Mouse (Mus musculus) lung, postnatal 25 days (tissue): Measurements from ENCODE around the gene Rai14.

Source experiments
- DNase-seq: peaks from one replicate; pipeline ENCODE4 v3.0.0; 2022; ENCODE audit warnings: low spot score

Rai14 gene

DNA sequence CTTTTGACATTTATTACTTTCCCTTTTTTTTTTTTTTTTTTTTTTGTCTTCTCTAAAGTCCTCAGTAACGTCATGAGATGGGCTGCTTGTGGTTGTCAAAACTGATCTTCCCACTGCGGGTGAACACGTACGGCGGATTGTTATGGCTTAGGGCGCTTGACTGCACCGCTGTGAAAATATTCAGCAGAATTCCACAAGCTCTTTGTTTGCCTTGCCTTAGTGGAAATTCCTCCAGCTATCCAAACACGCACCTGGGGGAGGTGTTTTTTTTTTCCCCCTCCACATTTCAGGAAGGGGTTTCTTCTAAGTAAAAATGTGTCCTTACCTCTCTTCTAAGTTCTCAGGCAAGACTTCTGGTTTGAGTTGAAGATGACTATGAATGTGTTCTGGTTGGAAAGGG, 6.2 kb upstream of the Rai14 start:
- no peak for DNase-seq

GRCm38 (mm10) chr15:10720188-10720587, 5.8 kb upstream of the Rai14 start:
- no peak for DNase-seq

DNA sequence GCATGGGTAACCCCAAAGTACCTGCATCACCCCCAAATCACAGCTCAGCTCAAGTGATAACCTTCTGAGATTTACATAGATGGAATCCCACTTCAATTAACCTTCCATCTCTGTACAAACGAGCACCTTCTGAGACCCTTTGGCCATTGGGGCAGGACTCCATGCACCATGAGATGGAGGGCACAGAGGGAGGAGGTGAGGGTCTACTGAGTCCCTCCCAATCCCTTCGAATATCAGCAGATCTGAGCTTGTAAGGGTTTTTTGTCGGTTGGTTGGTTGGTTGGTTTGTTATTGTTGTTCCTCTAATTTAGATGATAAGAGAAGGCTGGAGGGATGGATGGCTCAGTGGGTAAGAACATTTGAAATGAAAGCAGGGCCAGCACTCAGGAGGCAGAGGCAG, 5.1 kb upstream of the Rai14 start:
- DNase-seq: no peak

- no peak for DNase-seq
Observed at GRCm38 (mm10) chr15:10718763-10719162, 4.3 kb upstream of the Rai14 start.

DNA sequence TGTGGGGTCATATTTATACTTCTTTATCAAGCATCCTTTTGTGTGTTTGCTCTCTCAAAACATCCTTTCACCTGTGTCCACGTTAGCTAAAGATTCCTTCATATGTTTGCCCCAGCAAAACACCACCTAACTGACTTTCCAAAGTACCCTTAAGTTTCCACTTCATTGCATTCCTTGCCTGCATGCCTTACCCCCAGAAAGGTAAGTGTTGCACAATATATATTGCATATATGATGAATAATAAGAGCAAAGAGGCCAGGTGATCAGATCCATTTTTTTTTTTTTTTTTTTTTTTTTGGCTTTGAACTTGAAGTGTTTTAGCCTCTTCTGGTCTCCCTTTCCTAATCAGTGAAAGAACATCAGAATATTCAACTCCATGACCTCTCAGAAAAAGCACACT, 2.9 kb upstream of the Rai14 start:
- DNase-seq: no peak

- DNase-seq: no peak
Observed at GRCm38 (mm10) chr15:10715966-10716365, 1.5 kb upstream of the Rai14 start.

DNA sequence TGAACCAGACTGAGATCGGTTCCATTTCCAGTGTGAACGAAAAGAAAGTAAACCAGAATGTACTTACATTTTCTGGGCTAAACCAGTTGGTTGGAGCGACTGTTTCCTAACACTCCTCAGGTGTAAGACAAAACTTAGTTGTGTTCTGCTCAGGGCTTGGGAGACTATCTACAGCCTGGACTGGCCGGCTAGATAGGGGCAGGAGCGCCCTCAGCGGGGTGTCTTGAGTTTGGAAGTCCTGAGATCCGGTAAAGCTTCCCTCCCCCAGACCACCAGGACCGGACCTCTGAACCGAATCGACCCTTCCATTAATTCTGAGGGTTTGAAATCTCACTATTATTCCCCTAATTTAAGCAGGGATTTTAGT, 698 bp upstream of the Rai14 start:
- peak; percentile 49 for DNase-seq

DNA sequence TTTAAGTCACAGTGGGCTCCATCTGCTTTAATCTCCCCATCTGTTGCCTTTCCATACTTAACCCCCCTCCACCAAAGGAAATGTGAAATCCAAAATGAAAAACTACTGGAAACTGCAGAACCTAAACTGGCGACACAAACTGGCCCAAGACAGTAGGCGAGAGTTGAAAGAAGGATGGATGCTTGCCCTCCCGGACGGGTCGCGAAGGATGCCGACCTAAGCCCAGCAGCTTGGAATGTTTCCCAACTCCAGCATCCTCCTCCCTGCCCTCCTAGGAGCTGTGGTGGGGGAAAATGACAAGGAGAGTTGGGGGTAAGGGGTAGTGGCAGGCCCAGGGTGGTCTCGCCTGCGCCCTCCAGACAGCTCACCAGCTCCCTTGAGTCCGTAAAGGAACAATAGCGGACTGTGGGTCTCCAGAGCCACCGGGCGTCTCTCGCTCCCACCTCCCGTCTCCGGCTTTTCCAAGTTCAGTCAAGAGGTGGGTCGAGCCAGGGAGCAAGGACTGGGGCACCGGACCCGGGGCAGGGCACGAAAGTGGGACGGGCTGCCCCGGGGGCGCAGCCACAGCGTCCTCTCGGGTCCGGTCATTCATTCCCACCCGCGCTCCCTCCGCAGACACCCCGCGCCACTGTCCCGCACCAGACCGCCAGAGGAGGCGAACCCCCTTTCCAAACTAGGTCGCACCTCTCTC, 653 bp downstream of the Rai14 start:
- no peak for DNase-seq

DNA sequence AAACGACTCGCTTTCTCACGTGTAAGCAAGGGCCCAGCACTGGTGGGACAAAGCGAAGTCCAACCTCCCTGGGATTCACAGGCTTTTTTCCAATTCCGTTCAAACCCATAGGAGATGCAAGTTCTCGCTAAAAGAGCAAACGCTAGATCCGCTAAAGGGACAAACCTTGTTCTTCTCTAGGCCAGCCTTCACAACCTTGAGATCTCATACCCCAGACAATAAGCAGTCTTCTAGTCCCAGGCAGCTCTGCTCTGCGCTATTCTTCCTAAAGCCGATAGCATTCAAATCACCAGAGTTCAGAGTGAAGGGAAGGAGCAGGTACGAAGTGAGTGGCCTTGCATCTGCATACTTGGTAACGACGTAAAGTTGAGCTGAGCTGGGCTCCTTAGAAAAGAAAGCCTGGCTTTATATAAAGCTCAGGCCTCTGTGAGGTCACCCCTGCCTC, 1.2 kb downstream of the Rai14 start:
- DNase-seq: no peak

GRCm38 (mm10) chr15:10712288-10712687, 2.1 kb downstream of the Rai14 start:
- DNase-seq: no peak

- no peak for DNase-seq
Observed at GRCm38 (mm10) chr15:10711231-10711630, 3.2 kb downstream of the Rai14 start.

- no peak for DNase-seq
Observed at GRCm38 (mm10) chr15:10708591-10709272, 5.7 kb downstream of the Rai14 start.

DNA sequence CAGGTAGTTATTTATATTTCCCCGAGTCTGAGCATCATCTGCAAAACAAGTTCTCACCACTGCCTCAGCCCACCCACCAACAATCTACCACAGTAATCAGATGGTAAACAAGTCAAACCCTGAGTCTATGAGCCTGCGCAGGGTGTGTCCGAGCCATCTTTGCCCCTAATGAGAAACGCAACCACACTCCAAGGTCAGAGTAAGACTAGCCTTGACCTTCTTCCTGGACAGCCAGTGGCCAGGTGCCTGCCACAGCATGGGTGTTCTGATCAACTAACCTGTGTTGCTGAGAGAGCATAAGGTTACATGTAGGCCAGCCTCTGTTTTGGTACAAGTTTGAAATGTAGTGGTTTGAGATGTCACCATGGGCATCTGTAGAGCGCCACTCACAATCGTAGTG, 7.3 kb downstream of the Rai14 start:
- no peak for DNase-seq

DNA sequence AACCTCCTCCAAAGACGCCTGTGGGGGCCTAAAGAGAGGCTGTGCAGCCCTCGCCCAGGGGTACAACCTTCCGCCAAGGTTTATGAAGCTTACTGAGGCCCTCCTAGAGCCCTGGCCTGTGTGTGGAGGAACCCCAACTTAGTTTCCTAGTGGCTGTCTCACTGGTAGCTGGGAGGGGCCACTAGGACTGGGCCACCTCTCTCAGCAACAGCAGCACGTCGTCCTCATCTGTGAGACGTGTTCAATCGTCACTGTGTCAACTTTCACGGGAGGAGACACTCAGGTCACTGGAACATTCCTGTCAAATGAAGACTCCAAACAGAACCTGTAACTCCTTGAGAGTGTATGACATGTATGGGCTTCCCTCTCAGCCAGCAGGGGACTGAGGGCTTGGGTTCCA, 8.0 kb downstream of the Rai14 start:
- DNase-seq: no peak

GRCm38 (mm10) chr15:10705752-10706151, 8.7 kb downstream of the Rai14 start:
- no peak for DNase-seq

- no peak for DNase-seq
Observed at GRCm38 (mm10) chr15:10704328-10704727, 10.1 kb downstream of the Rai14 start.

DNA sequence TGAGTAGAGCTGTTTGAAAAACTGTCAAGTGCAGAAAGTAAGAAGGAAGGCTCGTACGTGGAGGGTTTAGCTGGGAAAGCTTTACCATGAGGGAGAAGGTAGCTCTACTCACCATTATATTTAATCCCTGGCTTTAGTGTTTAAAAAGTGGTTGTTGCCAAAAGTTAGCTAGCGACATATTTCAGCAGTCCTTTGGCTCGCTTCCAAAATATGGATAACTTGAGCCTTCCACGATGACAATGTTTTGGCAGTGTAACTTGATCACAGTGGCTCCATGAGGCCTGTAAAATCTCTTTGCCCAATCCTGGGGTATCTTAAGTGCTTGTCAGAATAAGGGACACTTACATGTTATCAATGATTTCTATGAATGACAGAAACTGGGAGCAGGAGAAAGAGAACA, 12.9 kb downstream of the Rai14 start:
- no peak for DNase-seq

DNA sequence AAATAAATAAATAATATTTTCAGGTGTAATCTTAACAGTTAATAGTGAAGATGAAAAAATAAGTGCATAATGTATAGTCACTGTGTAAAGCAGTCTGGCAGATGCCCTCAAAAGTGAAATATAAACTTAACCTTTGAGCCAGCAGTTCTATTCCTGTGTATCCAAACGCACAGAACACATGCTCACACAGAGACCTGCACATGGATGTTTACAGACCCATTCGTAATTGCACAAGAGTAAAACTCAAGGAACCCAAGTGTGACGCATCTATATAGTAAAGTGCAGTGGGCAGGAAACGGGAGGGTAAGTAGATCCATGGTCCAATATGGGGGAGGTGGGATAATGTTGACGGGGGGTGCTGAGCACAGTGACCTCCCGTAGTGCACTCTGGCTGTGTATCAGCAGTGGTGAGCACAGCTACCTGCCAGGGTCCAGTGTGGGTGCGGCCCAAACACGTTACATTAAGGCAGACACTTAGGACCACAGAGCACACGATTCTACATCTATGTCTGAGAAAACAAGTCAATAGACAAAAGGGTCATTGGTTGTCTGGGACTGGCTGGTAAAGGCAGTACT, 13.4 kb downstream of the Rai14 start:
- no peak for DNase-seq

- DNase-seq: no peak
Observed at GRCm38 (mm10) chr15:10696478-10697234, 17.8 kb downstream of the Rai14 start.

DNA sequence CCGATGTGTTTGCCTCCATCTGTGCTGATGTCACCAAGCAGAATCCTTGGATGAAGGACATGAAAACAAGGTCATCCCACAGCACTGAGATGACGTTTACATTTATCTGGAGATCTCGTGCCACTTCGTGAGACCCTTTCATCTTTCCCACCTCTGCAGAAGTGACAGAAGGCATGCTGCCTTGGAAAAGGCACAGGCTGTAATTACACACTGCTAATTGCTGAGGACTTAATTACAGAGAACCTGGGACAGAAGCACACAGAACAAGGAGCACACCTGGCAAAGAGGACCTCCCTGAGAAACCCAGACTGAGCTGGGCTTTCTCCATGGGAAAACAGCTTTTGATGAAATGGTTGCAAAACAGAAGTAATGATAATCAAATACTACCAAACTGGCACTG, 21.8 kb downstream of the Rai14 start:
- no peak for DNase-seq

- no peak for DNase-seq
Observed at GRCm38 (mm10) chr15:10691481-10691880, 22.9 kb downstream of the Rai14 start.

DNA sequence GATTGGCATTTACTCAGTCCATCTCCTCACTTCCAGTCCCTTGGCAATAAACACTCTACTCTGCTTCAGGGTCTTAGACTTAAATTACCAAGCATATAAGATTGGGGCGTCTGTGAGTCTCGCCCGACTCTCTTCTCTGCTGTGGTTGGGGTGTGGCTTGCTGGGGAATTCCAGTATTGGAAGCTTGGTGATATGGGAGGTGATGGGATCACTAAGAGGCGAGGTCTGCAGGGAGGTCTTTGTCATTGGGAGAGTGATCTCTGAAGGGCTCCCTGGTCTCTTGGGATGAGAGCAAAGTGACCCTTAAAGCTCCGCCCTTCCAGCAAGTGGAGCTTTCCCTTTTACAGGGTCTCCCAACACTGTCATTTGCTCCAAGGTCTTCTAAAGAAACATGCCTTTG, 23.5 kb downstream of the Rai14 start:
- no peak for DNase-seq

- peak; percentile 79 for DNase-seq
Observed at GRCm38 (mm10) chr15:10690219-10690618, 24.2 kb downstream of the Rai14 start.
